Mouse (Mus musculus) cerebellum, adult 2 months (tissue): ENCODE data around the gene Gna11.

ENCODE experiments used
- CTCF ChIP-seq: fragments of 200-500 bp; IDR thresholded peaks from 2 replicates; pipeline ENCODE4 v1.5.1; 2011; ENCODE audit warnings: low read depth, mild to moderate bottlenecking, control low read depth, low read length, moderate library complexity, borderline replicate concordance; ENCODE audit not compliant: insufficient read depth
- POLR2A ChIP-seq: fragments of 200-500 bp; IDR thresholded peaks from 2 replicates; pipeline ENCODE4 v1.6.1; 2011; ENCODE audit warnings: low read length, control low read depth, borderline replicate concordance; ENCODE audit not compliant: insufficient read depth

DNA sequence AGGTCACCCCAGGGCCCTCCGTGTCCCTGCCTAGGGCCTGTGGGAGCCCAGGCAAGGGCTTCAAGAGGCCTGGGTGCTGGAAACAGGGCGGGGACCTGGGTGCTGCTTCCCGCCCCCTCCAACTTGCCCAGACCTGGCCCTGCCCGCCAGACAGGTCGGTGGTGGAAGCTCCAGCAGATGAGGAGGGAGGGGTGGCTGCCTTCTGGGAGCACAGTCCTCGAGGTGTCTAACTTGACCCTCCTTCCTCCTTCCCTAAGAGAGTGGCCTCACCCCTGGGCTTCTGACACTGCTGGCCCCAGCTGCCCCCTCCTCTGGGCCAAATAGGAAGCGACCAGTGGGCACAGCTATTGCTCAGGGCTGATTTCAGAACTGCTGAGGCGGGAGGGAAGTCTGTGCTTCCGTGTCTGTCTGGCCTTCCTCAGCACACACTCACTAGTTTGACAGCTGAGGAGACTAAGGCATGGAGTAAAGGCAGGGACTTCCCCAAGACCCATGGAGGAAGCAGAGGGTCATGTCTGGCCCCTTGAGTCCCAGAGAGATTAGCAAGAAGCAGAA is 20.9 kb downstream of the Gna11 start, which contains the start of gene Gna15:
- TF ChIP-seq CTCF (no peak), POLR2A (no peak)
